Mouse (Mus musculus): ENCODE results near the gene Hist2h2be. TPM values are rescaled to one million over a fixed set of nuclear protein-coding genes. Genes with fewer than 3 reads are reported as not detected.
"Not testable (repeated sequence)": the region's sequence is repeated elsewhere in the genome, so short reads cannot be mapped to it uniquely, and the experiment has no call there.

Hist2h2be gene
- polyA plus RNA-seq, 1 experiment from 2014 or later: 8.7 TPM

- 0 out of 2 replicates have a peak overlapping the region, but pooled peaks have one; percentile 10 for H3K27ac ChIP-seq
- no peak for TF ChIP-seq CTCF (IDR thresholded peaks at IDR 0.05; ENCODE audit: low read depth)
- no peaks in the 10 kb centered on the region for H3K9me3 ChIP-seq (replicated peaks; ENCODE audit: low read length)
- H3K4me2 ChIP-seq (ENCODE audit: low read length): peak overlapping the region; percentile 49
- H3K4me1 ChIP-seq (replicated peaks; ENCODE audit: insufficient read depth, low read length): peaks cover 7% of the 10 kb centered on the region
- DNase-seq (ENCODE audit: low spot score) (no peak), ATAC-seq (replicated peaks; ENCODE audit: low FRiP score, low read depth) (no peak)
- H3K4me3 ChIP-seq (replicated peaks; ENCODE audit: low read depth, low read length): peak overlapping the region; percentile 31
- H3K27me3 ChIP-seq (ENCODE audit: insufficient read depth, low read length): no peaks in the 10 kb centered on the region
- peak overlapping the region; percentile 58; the same call in 1 of the 2 replicates for H3K9ac ChIP-seq (ENCODE audit: low read depth, low read length)
- 69% methylated on average over 4 of the region's 4 CpGs for WGBS
- H3K36me3 ChIP-seq (ENCODE audit: insufficient read depth, low read length): no peaks in the 10 kb centered on the region
Measured at GRCm38 (mm10) chr3:96236834-96237334, 16.0 kb downstream of the Hist2h2be start.

GRCm38 (mm10) chr3:96237335-96237903, 16.5 kb downstream of the Hist2h2be start:
- 12% methylated on average over 7 of the region's 7 CpGs for WGBS
- Histone ChIP-seq H3K27me3 (ENCODE audit: insufficient read depth, low read length) (no peaks in the 10 kb centered on the region), H3K9ac (ENCODE audit: low read depth, low read length) (peak overlapping the region; percentile 58), H3K9me3 (replicated peaks; ENCODE audit: low read length) (no peaks in the 10 kb centered on the region), H3K4me1 (replicated peaks; ENCODE audit: insufficient read depth, low read length) (peaks cover 7% of the 10 kb centered on the region), H3K27ac (0 out of 2 replicates have a peak overlapping the region, but pooled peaks have one; percentile 10), H3K4me2 (ENCODE audit: low read length) (peak overlapping the region; percentile 49), H3K36me3 (ENCODE audit: insufficient read depth, low read length) (no peaks in the 10 kb centered on the region), H3K4me3 (replicated peaks; ENCODE audit: low read depth, low read length) (peak overlapping the region; percentile 31)
- no peak for TF ChIP-seq CTCF (IDR thresholded peaks at IDR 0.05; ENCODE audit: low read depth)
- DNase-seq (ENCODE audit: low spot score) (peak; percentile 38), ATAC-seq (replicated peaks; ENCODE audit: low FRiP score, low read depth) (no peak)

- no peaks in the 10 kb centered on the region for H3K27me3 ChIP-seq (ENCODE audit: insufficient read depth, low read length)
- 3% methylated on average over 12 of the region's 12 CpGs for WGBS
- DNase-seq (ENCODE audit: low spot score) (peak; percentile 36), ATAC-seq (replicated peaks; ENCODE audit: low FRiP score, low read depth) (no peak)
- peak overlapping the region; percentile 31 for H3K4me3 ChIP-seq (replicated peaks; ENCODE audit: low read depth, low read length)
- H3K9me3 ChIP-seq (replicated peaks; ENCODE audit: low read length): no peaks in the 10 kb centered on the region
- TF ChIP-seq CTCF (IDR thresholded peaks at IDR 0.05; ENCODE audit: low read depth): no peak
- H3K9ac ChIP-seq (ENCODE audit: low read depth, low read length): peak overlapping the region; percentile 58
- peak overlapping the region; percentile 49 for H3K4me2 ChIP-seq (ENCODE audit: low read length)
- no peaks in the 10 kb centered on the region for H3K36me3 ChIP-seq (ENCODE audit: insufficient read depth, low read length)
- H3K27ac ChIP-seq: 0 out of 2 replicates have a peak overlapping the region, but pooled peaks have one; percentile 19
- H3K4me1 ChIP-seq (replicated peaks; ENCODE audit: insufficient read depth, low read length): peaks cover 7% of the 10 kb centered on the region
Measured at GRCm38 (mm10) chr3:96237904-96238511, 17.1 kb downstream of the Hist2h2be start.

- not testable (repeated sequence) for H3K36me3 ChIP-seq (ENCODE audit: insufficient read depth, low read length); DNase-seq (ENCODE audit: low spot score); H3K9me3 ChIP-seq (replicated peaks; ENCODE audit: low read length); H3K27me3 ChIP-seq (ENCODE audit: insufficient read depth, low read length)
- Histone ChIP-seq H3K4me1 (replicated peaks; ENCODE audit: insufficient read depth, low read length) (peaks cover 15% of the 10 kb centered on the region), H3K4me2 (ENCODE audit: low read length) (peak within 1 kb of the TSS; percentile 49), H3K9ac (ENCODE audit: low read depth, low read length) (peak within 1 kb of the TSS; percentile 58), H3K4me3 (replicated peaks; ENCODE audit: low read depth, low read length) (peak within 1 kb of the TSS; percentile 31), H3K27ac (peak within 1 kb of the TSS; percentile 82)
- WGBS: 1% methylated on average over 16 of the region's 68 CpGs
- ATAC-seq (replicated peaks; ENCODE audit: low FRiP score, low read depth): peak; percentile 92
Measured at GRCm38 (mm10) chr3:96238954-96239793, 18.3 kb downstream of the Hist2h2be start, which contains the start of gene Hist2h3c2. TSS of gene Hist2h3c2 (minus strand) at chr3:96239127.

GRCm38 (mm10) chr3:96239949-96240798, 19.3 kb downstream of the Hist2h2be start, which contains the start of gene Hist2h2aa2:
TSS of gene Hist2h2aa2 (minus strand) at chr3:96240276.
- peak; percentile 85 for DNase-seq (ENCODE audit: low spot score)

More at GRCm38 (mm10) chr3:96239949-96240798, 19.3 kb downstream of the Hist2h2be start, which contains the start of gene Hist2h2aa2:
- 5% methylated on average over 27 of the region's 85 CpGs for WGBS
- 0 out of 2 replicates have a peak within 1 kb of the TSS, but pooled peaks have one; percentile 47 for H3K9ac ChIP-seq (ENCODE audit: low read depth, low read length)
- peak within 1 kb of the TSS; percentile 82 for H3K27ac ChIP-seq
- H3K4me2 ChIP-seq (ENCODE audit: low read length): peak within 1 kb of the TSS; percentile 34
- H3K36me3 ChIP-seq (ENCODE audit: insufficient read depth, low read length); H3K27me3 ChIP-seq (ENCODE audit: insufficient read depth, low read length); H3K9me3 ChIP-seq (replicated peaks; ENCODE audit: low read length): not testable (repeated sequence)
- peaks cover 19% of the 10 kb centered on the region for H3K4me1 ChIP-seq (replicated peaks; ENCODE audit: insufficient read depth, low read length)
- ATAC-seq (replicated peaks; ENCODE audit: low FRiP score, low read depth): peak; percentile 84
- H3K4me3 ChIP-seq (replicated peaks; ENCODE audit: low read depth, low read length): 0 out of 2 replicates have a peak within 1 kb of the TSS, but pooled peaks have one; percentile 23

Data from kidney, postnatal 0 days (tissue).